Mouse (Mus musculus) MEL-GATA-1-ER (cell line): ENCODE measurements around the gene Clstn2.

Experiments used
- DNase-seq: peaks from one replicate; pipeline ENCODE4 v3.0.0-alpha.2; 2012; ENCODE audit warnings: low read depth; ENCODE audit errors: extremely low read depth

Clstn2 gene

GRCm38 (mm10) chr9:97679878-97680277 lies 353.1 kb downstream of the Clstn2 start:
- DNase-seq = no peak

- no peak for DNase-seq
These were observed 353.9 kb downstream of the Clstn2 start for GRCm38 (mm10) chr9:97679106-97679505.

- DNase-seq = no peak
These were observed 355.9 kb downstream of the Clstn2 start for GRCm38 (mm10) chr9:97677075-97677474.

- no peak for DNase-seq
These were observed 360.3 kb downstream of the Clstn2 start for GRCm38 (mm10) chr9:97672681-97673080.

GRCm38 (mm10) chr9:97672224-97672623 lies 360.8 kb downstream of the Clstn2 start:
- DNase-seq = no peak

GRCm38 (mm10) chr9:97670666-97671065 lies 362.3 kb downstream of the Clstn2 start:
- DNase-seq = no peak

GRCm38 (mm10) chr9:97660989-97661388 lies 372.0 kb downstream of the Clstn2 start:
- no peak for DNase-seq

- DNase-seq = no peak
These were observed 374.2 kb downstream of the Clstn2 start for GRCm38 (mm10) chr9:97658736-97659135.

- DNase-seq = no peak
These were observed 384.6 kb downstream of the Clstn2 start for GRCm38 (mm10) chr9:97648409-97648808.

- no peak for DNase-seq
These were observed 387.2 kb downstream of the Clstn2 start for GRCm38 (mm10) chr9:97645746-97646145.

GRCm38 (mm10) chr9:97642396-97642795 lies 390.6 kb downstream of the Clstn2 start:
- no peak for DNase-seq

- DNase-seq = no peak
These were observed 392.9 kb downstream of the Clstn2 start for GRCm38 (mm10) chr9:97639967-97640549.

GRCm38 (mm10) chr9:97638683-97639354 lies 394.2 kb downstream of the Clstn2 start:
- DNase-seq = no peak

GRCm38 (mm10) chr9:97635351-97635750 lies 397.6 kb downstream of the Clstn2 start:
- no peak for DNase-seq

- no peak for DNase-seq
These were observed 398.1 kb downstream of the Clstn2 start for GRCm38 (mm10) chr9:97634831-97635230.

- no peak for DNase-seq
These were observed 403.8 kb downstream of the Clstn2 start for GRCm38 (mm10) chr9:97629180-97629579.

GRCm38 (mm10) chr9:97628361-97628908 lies 404.5 kb downstream of the Clstn2 start:
- no peak for DNase-seq

GRCm38 (mm10) chr9:97627916-97628315 lies 405.1 kb downstream of the Clstn2 start:
- no peak for DNase-seq

- no peak for DNase-seq
These were observed 422.4 kb downstream of the Clstn2 start for GRCm38 (mm10) chr9:97610566-97610965.

GRCm38 (mm10) chr9:97603729-97604128 lies 429.3 kb downstream of the Clstn2 start:
- DNase-seq = no peak

- DNase-seq = no peak
These were observed 430.5 kb downstream of the Clstn2 start for GRCm38 (mm10) chr9:97602476-97602875.

GRCm38 (mm10) chr9:97599006-97599405 lies 434.0 kb downstream of the Clstn2 start:
- DNase-seq = no peak

GRCm38 (mm10) chr9:97590712-97591111 lies 442.3 kb downstream of the Clstn2 start:
- DNase-seq = no peak
